Mouse (Mus musculus) gastrocnemius, postnatal 14 days (tissue): ENCODE measurements around the gene Aaed1. TPM values are rescaled to one million over a fixed set of nuclear protein-coding genes. Genes with fewer than 3 reads are reported as not detected.
"Not testable (repeated sequence)": the region's sequence is repeated elsewhere in the genome, so short reads cannot be mapped to it uniquely, and the experiment has no call there.

Experiments
- DNase-seq: peaks from one replicate; pipeline ENCODE4 v3.0.0; 2021; ENCODE audit warnings: mixed read lengths
- intact Hi-C: fragments of 180-260 bp; cut with DNase I; formaldehyde crosslinking; loops from one replicate; pipeline ENCODE4 v1.15.1; 2025; ENCODE audit warnings: low total_unique reads
- total RNA-seq, 2 experiments: library from RNA; stranded (reverse); gene quantifications; 2 replicates each; pipeline ENCODE4 v1.2.3; 2021

Gene Aaed1
- total RNA-seq, 2 experiments from 2014 or later, result 27.8 to 31.9 TPM

DNA sequence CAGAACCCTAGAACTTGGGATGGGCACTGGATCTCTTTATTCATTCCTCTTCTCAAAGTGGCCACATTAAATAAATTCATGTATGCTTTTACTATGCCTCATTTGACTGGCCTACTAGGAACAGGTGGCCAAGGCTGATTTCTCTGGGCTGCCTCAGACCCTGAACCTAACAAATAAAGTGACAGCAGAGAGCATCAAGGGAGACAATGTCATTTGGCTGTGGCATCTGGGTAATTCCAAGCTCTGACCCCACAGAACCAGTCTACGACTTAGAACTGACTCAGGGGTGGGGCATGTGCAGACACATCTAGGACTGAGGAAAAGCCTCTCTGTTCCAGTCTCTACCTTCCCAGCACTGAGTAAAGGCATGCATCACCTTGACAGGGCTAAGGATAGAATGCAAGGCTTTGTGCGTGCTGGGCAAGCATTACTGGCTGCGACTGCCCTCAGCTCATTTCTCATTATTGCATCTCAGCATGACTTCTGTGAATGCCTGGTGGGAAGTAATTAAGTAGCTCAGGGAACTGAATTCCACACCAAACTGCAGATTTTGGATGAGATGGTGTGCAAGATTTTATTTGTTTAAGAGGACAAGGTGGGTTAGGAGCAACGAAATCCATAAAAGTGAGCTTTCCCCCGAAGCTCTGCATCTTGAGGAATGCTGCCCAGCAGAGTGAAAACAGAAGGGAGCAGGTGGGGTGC, 54.5 kb downstream of the Aaed1 start:
- DNase-seq, result no peak
- intact Hi-C loops, result no loop called here

- intact Hi-C loops, result no loop called here
Measured at GRCm38 (mm10) chr13:64257010-64257813, 55.3 kb downstream of the Aaed1 start.

DNA sequence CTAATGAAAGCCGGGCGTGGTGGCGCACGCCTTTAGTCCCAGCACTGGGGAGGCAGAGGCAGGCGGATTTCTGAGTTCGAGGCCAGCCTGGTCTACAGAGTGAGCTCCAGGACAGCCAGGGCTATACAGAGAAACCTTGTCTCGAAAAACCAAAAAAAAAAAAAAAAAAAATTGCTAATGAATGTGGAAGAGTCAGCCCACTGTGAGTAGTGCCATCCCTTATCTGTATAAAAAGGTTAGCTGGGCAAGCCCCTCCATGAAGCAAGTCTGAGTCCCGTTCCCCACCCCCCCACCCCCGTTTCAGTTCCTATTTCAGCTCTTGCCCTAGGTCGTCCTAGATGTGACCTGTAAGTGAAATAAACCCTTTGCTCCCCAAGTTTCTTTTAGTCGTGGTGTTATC, 58.3 kb downstream of the Aaed1 start:
- intact Hi-C loops, DNase-seq: not testable (repeated sequence)

More at GRCm38 (mm10) chr13:64257010-64257813, 55.3 kb downstream of the Aaed1 start:
- no peak for DNase-seq

DNA sequence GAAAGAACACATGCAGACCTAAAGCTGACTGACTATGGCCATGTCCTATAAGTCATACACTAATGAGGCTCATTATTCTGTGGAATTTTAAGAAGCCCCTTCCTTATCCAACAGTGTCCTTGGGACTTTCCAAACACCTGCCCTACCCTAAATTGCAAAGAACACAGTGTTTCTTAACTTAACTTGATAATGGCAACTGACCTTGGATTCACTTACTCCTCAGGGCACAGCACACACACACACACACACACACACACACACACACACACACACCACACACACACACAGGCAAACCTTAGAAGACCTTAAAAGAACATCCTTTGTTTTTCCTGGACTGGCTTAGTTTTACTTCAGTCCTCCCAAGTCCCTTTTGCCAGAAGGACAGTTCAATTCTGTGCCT, 58.8 kb downstream of the Aaed1 start:
- no peak for DNase-seq
- intact Hi-C loops, result no loop called here

GRCm38 (mm10) chr13:64252147-64252546, 60.4 kb downstream of the Aaed1 start:
- no peak for DNase-seq
- intact Hi-C loops, result no loop called here

DNA sequence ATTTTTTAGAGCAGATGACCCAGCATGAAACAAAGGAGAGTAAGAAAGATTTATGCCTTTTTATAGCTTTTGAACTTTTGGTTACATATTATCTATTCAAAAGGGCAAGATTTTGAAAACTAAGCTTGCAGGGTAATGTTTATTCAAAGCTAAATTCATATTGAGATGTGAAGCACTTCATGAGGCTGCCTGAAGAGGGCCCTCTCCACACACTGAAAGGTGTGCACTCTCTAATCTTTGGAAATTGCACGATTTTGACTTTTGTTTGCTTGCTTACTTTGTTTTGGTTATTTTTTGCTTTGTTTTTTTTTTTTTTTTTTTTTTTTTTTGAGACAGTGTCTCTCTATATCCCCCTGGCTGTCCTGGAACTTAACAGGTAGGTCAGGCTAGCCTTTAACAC, 62.1 kb downstream of the Aaed1 start:
- DNase-seq, result no peak
- intact Hi-C loops, result no loop called here

DNA sequence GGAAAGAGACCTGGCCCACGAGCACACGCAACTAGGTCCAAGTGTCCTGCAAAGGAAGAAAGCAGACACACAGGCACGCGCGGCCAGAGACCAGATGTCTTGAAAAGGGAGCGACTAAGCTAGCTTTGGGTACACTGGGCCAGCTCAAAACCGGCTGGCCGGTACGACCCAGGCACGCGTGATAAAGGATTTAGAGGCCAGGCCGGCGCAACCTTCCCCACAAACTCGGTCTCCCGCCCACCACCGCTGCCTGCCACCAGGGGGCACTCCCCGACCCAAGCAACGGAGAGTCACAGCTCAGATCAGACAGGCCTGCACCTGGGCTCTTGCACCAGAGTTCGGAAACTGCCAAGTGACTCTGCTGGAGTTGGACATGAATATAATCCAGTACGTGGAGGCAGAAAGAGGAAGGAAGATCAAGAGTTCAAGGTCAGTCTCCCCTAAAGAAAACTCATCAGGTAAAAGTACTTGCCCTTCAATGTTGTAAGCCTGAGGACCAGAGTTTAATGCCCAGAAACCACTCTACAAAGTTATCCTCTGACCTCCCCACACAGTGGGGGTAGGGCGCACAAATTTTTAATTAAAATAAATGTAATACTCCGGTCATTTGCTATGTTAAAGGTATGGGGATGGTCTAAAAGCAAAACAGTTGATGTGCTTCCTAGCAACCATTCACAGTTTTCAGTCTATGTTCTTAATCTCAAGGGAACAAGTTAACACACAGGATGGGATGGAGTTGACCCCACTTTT, 63.6 kb downstream of the Aaed1 start:
- peak; percentile 88 for DNase-seq
- intact Hi-C loops, result loop anchor here (2.0 kb wide), 1 partner anchor 58 kb away; no protein-coding TSS in a partner anchor

DNA sequence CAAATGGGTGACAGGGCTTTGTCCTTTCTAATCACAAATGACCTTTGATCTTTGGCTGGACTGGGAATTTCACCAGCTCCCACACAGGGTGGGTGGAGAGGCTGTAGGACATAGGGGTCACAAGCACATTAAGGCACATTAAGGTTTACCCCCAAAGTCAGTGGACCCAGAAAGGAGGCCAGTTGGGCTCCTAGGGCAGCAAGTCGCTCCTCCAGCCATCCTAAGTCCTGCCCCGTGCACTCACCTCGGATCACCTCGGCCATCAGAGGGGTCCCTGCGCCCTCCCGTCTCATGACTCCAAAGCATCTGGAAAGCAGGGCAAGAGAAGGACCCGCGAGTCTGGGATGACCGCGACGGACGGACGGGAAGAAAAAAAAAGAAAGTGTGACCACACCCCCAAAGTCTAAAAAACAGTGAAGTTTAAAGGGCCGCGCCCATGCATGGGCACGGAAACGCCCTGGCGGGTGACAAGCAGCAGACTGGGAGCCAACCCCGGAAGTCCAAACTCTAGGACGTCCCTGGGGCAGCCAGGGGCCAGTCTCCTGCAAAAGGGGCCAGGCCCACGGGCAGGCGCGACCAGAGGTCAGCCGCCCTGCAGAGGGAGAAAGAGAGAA, 64.2 kb downstream of the Aaed1 start:
- peak; percentile 67 for DNase-seq
- intact Hi-C loops, result loop anchor here (2.0 kb wide), 1 partner anchor 59 kb away; no protein-coding TSS in a partner anchor

- intact Hi-C loops, result no loop called here
Measured at GRCm38 (mm10) chr13:64246106-64246505, 66.4 kb downstream of the Aaed1 start.

GRCm38 (mm10) chr13:64244685-64245261, 67.7 kb downstream of the Aaed1 start:
- no peak for DNase-seq
- intact Hi-C loops, result no loop called here

More at GRCm38 (mm10) chr13:64246106-64246505, 66.4 kb downstream of the Aaed1 start:
- DNase-seq, result no peak

DNA sequence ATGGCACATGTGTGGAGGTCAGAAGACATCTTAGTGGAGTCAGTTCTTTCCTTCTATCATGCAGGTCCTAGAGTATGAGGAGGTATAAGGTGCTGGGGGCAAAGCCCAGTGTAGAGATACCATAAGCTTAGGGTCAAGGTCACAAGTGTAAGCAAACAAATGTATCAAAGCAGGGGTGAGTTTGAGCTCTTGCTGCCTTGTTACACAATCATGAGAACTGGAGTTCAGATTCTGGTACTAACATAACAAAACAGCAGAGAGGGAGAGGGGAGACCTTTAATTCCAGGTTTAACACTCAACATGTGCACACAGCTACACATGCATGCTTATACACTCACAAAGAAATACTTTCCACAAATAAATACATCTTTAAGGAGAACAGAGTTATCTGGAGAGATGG, 69.8 kb downstream of the Aaed1 start:
- no peak for DNase-seq
- intact Hi-C loops, result no loop called here

GRCm38 (mm10) chr13:64240626-64241025, 71.9 kb downstream of the Aaed1 start:
- DNase-seq, result no peak
- intact Hi-C loops, result no loop called here

- DNase-seq, result no peak
- intact Hi-C loops, result no loop called here
Measured at GRCm38 (mm10) chr13:64237681-64238157, 74.8 kb downstream of the Aaed1 start.

- intact Hi-C loops, result no loop called here
- DNase-seq, result no peak
Measured at GRCm38 (mm10) chr13:64237000-64237680, 75.4 kb downstream of the Aaed1 start.

DNA sequence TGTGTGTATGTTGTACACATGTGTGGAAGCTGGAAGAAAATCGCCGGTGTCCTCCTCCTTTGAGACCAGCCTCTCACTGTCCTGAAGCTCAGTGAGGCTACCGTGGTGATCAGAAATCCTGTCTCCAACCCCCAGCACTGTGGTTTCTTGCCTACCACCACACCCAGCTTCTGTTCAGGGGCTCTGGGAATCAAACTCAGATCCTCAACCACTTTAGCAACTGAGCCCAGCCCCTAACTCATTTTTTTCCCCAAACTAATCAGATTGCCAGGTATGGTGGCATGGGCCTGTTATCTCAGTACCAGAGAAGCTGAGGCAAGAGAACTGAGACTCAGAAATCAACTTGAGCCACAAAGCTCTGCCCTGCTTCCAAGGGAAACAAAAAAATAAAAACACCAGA, 76.7 kb downstream of the Aaed1 start:
- intact Hi-C loops, result no loop called here
- DNase-seq, result no peak

- intact Hi-C loops, result no loop called here
- DNase-seq, result no peak
Measured at GRCm38 (mm10) chr13:64235062-64235715, 77.3 kb downstream of the Aaed1 start.

GRCm38 (mm10) chr13:64233139-64233538, 79.4 kb downstream of the Aaed1 start:
- intact Hi-C loops, result no loop called here
- DNase-seq, result no peak

GRCm38 (mm10) chr13:64226725-64227124, 85.8 kb downstream of the Aaed1 start:
- DNase-seq, result no peak
- intact Hi-C loops, result no loop called here
